Mouse (Mus musculus): Measurements from ENCODE around the gene Sema3g.
A peak's percentile ranks its signal among the peaks of the same experiment; 100 is the strongest.

Sema3g gene

DNA sequence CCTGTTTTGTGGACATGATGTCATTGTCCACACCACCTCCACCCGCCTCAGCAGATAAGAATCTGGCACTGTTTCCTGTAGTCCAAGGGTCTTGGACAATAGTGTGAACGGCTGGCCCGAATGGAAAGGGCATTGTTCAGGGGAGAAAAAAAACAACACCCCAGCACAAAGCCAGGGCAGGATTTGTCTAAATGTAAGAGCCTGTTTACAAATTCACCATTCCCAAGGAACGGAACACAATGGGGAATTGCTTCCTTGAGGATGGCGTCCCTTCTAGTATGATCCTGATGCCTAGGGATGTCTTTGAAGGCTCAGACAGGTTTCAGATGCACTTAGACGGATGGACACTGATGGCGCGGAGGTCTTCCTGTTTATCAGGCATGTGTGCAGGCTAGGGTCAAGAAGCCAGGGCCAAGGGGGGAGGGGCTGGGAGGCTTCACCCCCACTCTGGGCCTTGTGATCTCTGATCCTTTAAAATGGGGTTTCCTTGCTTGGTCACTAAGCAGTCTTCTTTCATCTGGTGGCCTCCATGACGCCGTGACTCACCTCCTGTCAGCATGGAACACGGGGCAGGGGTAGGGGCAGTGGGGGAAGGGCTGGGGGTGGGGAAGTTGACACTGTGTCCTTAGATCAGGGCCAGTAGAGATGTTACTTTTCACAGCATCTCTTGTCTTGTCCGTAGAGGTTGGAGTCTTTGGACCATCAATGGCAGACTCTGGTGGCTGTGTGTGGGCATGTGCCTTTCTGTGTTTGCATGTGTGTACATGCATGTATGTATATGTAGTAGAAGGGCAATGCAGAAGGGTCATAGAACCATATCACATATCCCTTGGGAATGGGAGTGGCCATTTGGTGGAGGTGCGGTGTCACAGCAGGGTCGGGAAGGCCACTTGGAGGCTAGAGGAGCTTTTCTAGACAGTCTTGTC, 15.7 kb downstream of the Sema3g start:
- peak; percentile 51 for DNase-seq

DNA sequence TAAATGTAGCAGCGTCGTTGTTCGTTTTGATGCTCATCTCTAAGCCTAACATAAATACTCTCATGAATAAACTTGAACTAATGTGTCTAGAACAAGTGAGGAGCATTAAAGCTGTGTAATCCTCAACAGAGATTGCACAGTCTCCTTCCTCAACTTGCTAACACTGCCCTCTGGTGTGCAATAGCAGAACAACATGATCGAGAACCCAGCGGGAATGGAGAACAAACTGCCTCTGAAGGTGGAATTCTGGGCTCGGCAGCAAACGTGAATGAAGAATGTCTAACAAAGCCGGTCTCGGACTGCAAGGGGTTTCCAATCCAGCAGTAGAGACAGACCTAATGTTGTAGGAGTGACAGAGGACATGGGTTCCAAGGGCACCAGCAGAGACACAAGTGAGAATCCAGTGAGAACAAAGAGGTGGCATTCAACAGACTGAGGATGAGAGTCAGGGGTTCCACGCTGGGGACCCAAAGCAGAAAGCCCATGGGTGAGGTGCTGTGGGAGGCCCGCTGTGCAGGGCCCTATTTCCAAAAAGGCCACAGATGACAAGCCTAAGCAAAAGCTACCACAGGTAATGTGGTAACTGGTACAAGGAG, 16.4 kb downstream of the Sema3g start:
- peak; percentile 91 for DNase-seq

DNA sequence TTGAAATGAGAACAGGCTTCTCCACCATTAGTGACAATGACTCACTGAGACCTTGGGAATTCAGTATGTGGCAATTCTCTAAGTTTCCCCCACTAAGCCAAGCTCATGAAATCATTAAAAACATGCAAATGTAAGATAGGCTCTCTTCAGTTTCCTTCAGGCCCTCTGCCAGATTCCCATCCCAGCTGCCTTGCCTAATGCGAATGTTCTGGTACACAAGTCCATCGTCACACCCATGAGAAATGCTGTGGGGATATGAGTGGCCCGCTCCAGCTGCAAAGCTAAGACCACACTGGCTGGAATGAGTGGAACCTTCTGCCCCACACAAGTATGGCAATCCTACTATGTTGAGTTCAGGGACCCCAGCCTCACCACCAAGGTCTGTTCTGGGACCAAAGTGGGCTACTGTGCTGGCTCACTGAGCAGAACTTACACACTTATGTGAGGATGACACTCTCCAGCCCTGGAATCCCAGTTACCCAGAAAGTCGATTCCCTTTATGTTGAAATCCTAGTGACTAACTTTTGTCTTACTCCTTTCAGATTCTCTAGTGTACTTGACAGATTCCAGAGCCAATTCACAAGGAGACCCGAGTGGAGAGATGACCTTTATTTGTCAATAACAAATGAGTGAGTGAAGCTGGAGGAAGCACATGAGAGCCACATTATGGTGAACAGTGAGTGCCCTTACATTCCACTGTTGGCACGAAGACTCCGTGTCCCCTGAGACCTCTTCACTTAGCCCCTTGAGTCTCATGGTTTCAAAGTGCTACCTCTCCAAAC, 19.6 kb downstream of the Sema3g start:
- no peak for DNase-seq

DNA sequence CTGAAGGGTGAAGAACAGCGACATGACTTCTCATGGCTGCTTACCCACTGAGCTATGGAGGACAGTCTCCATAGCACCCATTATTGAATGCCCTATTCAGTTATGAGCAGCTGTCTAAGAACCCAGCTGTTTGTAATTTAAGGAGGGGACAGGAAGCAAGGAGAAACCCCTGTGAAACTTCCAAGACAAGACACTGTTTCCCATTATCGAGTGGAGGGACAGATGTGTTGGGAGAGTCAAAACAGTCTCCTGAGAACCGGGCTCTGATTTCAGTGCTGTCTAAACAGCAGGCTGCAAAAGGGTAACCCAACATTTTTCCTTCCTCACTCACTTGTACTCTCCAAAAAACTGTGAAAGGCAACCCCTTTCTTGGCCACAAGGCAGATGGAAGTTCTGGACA, 22.9 kb downstream of the Sema3g start:
- DNase-seq, result no peak

DNA sequence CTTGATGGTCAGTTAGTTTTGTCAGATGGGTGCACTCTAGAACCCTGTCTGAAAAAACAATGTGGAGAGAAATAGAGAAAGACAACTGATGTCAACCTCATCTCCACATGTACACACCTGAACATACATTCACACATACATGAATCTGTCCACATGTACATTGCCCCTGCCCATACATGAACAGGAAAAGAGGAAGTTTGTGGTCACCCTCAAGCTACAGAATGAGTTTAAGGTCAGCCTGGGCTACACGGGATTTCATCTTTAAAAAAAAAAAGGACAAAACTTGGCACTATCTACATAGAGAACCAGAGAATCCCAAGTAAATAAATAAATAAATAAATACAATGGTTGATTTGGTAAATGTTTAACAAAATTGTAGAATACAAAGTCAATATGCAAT, 27.1 kb downstream of the Sema3g start:
- DNase-seq, result no peak

DNA sequence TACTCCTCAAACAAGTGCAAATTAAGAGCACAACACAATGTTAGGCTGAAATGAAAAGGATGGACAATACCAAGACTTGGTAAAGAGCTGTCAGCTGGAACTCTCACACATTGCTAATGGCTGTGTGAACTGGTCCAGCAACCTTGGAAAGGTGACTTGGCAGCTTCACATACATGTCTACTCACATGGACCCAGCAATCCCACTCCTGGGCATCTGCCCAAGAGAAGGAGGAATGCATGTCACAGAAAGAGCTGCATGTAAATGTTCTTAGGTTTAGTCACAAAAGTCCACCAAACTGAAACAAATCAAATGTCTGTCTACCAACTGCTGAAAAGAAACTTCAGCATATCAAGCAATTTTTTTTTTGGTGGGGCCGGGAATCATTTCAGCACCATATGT, 28.3 kb downstream of the Sema3g start:
- no peak for DNase-seq

DNA sequence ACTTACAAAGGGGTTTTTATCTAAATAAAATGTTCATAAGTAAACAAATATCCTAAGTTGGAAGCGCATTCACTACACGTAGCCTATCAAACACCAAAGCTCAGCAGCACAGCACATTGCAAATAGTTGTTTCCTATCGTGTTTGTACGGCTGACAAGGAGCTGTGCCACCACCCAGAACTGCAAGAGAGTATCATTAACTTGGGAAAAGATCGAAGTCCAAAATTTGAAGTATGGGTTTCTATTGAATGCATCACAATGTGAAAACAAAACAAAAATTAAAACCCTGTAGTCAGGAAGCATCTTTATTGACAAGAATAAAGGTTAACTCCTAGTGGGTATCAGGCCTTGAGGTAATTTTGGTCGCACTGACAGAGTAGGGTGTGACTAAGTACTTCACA, 30.7 kb downstream of the Sema3g start:
- no peak for DNase-seq

DNA sequence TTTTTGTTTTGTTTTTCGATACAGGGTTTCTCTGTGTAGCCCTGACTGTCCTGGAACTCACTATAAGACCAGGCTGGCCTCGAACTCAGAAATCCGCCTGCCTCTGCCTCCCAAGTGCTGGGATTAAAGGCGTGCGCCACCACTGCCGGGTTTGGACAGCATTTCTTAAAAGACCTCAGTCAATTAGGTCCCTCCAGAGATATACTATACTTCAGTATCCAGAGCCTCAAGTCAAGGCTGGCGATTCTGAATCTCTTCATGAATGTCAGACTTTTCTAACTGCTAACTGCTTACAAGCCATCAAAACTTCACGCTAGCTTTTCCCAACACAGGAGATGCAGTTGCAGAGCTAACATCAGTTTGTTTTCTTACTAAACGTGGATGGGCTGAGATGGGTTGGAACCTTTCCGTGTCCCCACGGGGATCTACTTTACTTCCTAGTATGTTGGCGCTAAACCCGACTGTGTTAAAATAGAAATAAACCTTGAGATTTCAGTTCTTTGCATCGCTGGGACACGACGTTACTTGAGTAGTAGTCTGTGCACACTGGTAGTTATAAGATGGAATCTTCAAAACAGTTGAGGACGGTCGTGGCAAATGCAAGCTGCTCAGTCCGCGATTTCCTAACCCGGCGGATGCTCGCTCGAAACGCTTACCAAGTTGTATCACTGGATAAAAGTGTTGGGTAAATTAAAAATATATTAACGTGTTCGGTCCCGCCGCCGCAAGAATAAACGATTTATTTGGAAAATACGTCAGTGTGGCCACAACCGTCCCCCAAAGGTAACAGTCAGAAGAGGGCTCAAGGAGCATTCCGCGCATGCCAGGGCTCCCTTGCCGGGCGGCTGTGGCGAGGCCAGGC, 32.8 kb downstream of the Sema3g start:
- DNase-seq, result no peak

DNA sequence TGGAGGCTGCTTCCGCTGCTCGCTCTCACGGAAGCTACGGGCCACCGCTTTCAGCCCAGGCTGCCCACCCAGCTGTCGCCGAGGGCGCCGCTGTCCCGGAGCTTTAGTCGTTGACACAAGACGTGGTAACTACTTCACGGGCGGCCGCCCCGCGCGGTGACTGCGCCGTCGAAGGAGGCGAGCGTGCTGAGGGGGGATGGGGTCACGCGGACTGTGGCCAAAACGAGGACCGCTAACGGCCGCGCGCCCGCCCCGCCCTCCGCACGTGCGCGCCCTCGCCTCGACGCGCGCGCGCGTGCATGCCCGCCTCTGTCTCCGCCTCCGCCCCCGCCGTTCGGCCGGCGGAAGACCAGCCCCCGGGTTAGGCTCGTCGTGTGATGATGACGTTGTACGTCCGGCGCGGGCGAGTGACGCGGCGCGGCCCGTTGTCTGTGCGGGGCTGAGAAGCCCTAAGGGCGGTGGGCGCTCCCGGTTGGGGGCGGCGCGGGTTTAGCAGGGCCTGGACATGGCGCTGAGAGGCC, 33.5 kb downstream of the Sema3g start, which contains the start of the genes Phf7 and Bap1:
TSS of gene Phf7 (minus strand) at position 234 of the 521 bp plus-strand sequence.
TSS of gene Bap1 (plus strand) at position 367 of the 521 bp plus-strand sequence.
- DNase-seq, result peak; percentile 97

DNA sequence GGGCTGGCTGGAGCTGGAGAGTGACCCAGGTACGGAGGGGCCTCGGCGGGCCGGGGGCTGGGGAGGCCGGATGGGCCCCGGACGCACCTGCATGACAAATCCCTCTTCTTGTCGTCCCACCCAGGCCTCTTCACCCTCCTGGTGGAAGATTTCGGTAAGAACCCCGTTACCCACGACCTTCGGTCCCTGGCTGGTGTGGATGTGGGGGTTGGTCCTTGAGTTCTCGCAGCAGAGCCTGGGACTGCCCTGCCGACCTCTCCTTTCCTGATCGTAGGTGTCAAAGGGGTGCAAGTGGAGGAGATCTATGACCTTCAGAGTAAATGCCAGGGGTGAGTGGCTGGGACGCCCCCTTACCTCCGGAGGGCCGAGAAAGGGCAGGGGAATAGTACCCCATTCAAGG, 34.0 kb downstream of the Sema3g start:
- DNase-seq, result no peak

DNA sequence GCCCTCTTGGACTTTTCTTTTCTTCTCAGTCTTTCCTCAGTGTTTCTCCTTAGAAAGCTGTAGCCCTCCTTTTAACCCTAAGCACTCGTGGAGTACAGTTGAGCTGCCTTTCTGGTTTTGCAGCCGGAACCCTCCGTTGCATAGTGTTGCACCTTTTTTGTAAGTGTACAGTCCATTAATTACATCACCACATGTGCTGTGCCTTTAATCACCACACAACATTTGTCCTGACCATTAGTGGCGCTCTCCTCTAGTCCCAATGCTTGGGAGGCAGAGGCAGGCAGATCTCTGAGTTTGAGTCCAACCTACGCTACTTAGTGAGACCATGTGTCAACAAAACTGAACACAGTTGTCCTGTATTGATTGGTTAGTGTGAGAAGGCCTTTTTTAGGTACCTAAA, 34.4 kb downstream of the Sema3g start:
- DNase-seq, result no peak

DNA sequence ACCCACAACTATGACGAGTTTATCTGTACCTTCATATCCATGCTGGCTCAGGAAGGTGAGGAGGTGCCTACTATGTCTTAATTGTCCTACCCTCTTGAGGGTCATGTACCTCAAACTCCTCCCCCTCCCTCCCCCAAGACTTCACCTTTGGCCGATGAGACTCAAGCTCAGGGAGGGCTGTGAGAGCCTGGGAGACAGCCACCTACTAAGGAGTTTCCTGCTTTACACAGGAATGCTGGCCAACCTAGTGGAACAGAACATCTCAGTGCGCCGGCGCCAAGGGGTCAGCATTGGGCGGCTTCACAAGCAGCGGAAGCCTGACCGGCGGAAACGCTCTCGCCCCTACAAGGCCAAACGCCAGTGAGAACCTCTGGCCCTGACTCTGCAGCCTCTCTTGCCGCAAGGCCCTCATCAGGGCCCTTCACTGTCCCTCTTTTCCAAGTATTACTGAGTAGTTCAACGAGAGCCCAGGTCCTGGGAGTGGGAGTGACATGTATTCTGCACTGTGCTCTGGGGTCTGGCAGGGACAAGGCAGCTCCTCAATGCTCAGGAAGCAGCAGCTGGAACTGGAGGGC, 40.9 kb downstream of the Sema3g start:
- DNase-seq, result peak; percentile 47

DNA sequence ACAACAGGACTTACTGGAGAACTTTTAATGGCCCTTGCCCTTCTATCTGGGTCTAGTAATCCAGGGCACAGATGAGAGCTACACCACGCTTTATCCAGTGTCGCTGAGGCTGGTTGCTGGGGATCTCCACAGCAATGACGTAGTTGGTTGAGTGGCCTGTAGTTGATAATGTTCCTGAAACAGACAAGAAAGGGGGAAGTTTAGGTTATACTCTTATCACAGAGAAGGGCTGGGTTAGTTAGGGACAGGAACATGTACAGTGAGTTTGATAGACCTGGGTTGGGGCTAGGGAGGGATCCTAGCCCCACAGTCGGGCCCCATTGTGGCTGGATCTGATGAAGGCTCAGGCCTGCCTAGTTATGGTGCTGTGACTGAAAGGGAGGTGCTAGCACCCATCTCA, 42.7 kb downstream of the Sema3g start:
- DNase-seq, result no peak

DNA sequence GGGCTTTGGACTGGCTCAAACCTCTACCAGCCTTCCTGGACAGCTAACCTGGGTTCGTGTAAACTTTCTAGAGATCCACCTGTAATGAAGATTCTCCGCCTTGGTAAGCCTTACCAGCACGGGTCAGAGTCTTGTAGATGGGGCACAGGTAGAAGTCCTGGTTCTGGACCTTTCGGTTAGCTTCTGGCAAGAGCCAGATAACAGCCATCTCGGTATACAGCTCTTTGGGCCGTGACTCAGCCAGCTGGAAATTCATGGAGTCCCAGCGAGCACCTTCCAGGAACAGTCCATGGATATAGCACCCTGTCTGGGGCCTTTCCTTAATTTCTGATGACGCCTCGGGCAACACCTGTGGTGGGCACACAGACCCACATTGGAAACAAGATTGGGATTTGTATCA, 43.3 kb downstream of the Sema3g start:
- DNase-seq, result no peak

DNA sequence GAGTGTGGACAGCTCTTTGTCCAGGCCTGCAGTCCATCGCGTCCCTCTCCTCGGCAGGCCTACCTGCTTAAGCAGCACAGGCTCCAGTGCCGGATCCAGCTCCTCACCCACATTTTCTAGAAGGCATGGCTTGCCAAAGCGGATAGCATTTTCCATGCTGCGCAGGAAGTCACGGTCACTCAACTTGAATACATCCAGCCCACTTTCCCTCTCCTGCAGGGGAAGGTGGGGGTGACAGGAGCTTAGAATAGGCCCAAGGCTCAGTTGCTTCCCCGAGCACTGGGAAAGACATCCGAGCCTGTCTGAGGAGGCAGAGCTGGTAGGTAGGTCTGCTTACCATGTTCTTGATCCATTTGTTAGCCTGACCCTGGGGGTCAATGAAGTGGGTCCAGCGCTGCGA, 50.0 kb downstream of the Sema3g start:
- DNase-seq, result no peak

DNA sequence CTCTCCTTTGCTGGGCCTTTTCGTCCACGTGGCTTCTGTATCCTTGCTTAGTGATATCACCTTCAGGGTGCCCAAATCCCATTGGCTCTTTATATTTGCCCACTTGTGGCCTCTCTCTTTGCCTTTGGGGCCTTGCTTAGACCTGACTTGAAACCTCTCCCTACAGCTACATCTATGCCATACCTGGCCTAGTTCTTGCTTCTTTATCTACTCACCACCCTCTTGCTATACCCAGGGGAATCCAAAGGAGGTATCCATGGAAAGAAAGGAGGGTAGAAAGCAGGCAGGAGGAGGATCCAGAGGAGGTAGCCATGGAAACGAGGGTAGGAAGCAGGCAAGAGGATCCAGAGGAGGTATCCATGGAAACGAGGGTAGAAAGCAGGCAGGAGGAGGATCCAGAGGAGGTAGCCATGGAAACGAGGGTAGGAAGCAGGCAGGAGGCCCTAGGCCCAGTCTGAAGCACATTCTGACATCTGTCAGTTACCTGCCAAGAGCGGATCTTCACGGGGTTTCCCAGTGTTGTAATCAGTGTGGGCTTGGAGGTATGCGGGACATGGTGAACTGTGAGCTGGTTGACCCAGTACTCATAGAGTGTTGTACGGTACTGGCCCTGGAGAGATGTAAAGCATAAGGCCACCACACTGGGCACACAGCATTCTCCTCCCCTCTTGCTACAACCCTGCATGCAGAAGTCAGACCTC, 50.8 kb downstream of the Sema3g start:
- DNase-seq, result no peak

DNA sequence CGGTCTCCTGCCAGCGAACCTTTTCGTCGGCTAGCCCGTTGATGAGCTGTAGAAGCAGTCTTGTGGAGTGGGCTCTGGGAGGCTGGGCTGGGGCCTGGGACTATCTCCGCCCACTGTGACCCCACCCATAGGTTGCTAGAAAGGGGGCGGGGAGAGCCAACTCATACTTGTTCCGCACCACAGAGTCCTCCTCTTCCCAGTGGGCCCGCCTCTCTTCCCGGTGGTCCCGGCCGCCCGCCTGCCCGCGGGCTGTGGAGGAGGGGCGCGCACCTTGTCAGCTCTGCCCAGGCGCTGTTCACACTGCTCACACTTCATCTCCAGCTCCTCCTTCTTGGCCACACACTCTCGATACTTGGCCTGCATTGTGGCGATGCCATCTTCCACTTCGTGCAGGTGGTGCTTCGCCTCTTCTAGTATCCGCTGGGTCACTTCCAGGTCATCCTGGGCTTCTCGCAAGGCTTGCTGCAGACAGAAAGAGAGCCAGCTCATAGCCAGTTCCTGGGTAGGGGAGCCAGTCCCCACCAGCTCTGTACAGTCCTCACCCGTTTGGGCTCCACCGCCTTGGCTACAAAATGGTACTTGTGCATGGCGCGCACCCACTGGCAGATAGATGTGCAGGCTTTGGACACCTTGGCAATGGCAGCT, 51.9 kb downstream of the Sema3g start:
- DNase-seq, result peak; percentile 79

DNA sequence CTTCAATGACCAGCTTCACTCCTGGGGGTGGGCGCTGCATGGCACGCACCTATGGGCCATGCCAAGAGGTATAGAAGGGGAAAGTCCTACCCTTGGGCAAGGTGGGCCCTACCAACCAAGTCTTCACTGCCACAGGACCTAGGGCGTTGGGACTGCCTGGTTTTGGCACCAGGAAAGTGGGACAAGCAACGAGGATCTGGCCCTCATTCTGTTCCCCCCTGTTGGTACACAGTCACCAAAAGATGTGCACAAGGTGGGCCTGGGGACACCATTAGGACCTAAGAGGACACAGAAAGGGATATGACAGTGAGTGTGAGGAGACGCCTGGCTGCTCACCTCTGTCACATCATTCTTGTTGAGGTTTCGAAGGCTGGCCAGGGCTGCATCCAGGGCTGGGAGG, 53.5 kb downstream of the Sema3g start:
- no peak for DNase-seq

DNA sequence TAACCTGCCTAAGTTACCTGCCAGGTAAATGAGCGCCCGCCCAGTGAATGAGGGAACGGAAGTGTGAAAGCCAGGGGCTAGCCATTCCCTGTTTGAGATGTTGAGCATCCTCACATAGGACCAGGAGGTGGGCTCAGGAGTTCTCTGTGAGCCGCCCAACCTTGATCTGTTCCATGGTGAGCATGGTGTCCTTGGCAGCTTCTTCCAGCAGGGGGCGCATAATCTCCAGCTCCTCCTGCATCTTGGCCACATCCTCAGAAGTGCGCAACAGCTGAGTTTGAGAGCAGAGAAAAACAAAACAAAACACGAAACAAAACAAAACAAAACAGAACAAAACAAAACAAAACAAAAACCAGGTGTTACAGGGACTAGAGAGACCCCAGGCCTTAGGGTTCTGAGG, 54.5 kb downstream of the Sema3g start:
- peak; percentile 91 for DNase-seq
